Mouse (Mus musculus): ENCODE results near the gene Tll1.

DNA sequence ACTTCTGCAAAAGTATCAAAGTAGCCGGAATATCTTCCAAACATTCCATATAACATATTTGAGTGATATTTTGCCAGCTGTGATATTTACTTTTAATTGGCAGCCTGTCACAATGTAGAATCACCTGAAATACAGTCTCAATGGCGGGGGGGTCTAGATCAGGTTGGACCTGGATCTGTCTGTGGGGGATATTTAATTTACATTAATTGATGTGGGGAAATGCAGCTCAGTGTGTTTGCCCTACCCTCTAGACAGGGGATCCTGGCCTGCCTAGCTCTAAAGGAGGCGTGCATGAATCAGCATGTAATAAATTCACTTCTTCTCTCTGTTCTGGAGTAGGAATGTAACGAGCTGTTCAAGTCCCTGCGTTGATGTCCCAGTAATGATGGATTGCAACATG lies 181.7 kb downstream of the Tll1 start:
- no peak for TF ChIP-seq EP300 (IDR thresholded peaks at IDR 0.05; ENCODE audit: insufficient read depth, low read depth, low read length)
- TF ChIP-seq CTCF (IDR thresholded peaks at IDR 0.05; ENCODE audit: low read depth, low read length) = no peak
- TF ChIP-seq POLR2A (IDR thresholded peaks at IDR 0.05; ENCODE audit: insufficient read depth, low read length) = no peak
